Mouse (Mus musculus) heart, postnatal 36 days (tissue): ENCODE measurements around the gene Enpp4. TPM values are rescaled to one million over a fixed set of nuclear protein-coding genes. Genes with fewer than 3 reads are reported as not detected.

ENCODE experiments used
- total RNA-seq, 2 experiments: library from RNA; stranded (reverse); gene quantifications; 2 replicates each; pipeline ENCODE4 v1.2.3; 2021

Gene Enpp4
- total RNA-seq, 2 experiments from 2014 or later, result 21.1 to 22.6 TPM

Other genes starting within 250 kb of the Enpp4 start
- gene Enpp5, start 27.0 kb downstream of the Enpp4 start, total RNA-seq, result 10 to 100 TPM; 11.9 to 13.4 TPM
- gene Clic5, start 82.8 kb upstream of the Enpp4 start, total RNA-seq, result 100 to 1,000 TPM; 144 to 146 TPM